Mouse (Mus musculus) midbrain, embryonic 11.5 days (tissue): ENCODE data around the gene Herc1. TPM values are rescaled to one million over a fixed set of nuclear protein-coding genes. Genes with fewer than 3 reads are reported as not detected.

Source experiments
- ATAC-seq: fragments of 200-750 bp; cut with Nextera tagmentation; 2 replicates; pipeline ENCODE4 v1.8.0; 2017; ENCODE audit warnings: moderate TSS enrichment, moderate library complexity; ENCODE audit not compliant: low FRiP score
- DNase-seq: peaks from one replicate; pipeline ENCODE4 v3.0.0; 2015; ENCODE audit warnings: low spot score; ENCODE audit errors: missing footprints
- H3K27ac ChIP-seq: fragments of 300-500 bp; sonication (generic); 2 replicates; pipeline ENCODE4 v1.5.1; 2014; ENCODE audit warnings: low read depth, low read length
- H3K27me3 ChIP-seq: fragments of 300-500 bp; sonication (generic); 2 replicates; pipeline ENCODE4 v1.6.1; 2014; ENCODE audit warnings: mild to moderate bottlenecking, low read length, moderate library complexity, mixed read lengths; ENCODE audit not compliant: control insufficient read depth, insufficient read depth
- H3K36me3 ChIP-seq: fragments of 300-500 bp; sonication (generic); 2 replicates; pipeline ENCODE4 v1.6.1; 2014; ENCODE audit warnings: mild to moderate bottlenecking, low read length, moderate library complexity, mixed read lengths; ENCODE audit not compliant: control insufficient read depth, insufficient read depth
- H3K4me1 ChIP-seq: fragments of 300-500 bp; sonication (generic); 2 replicates; pipeline ENCODE4 v1.6.1; 2014; ENCODE audit warnings: low read length; ENCODE audit not compliant: control insufficient read depth, insufficient read depth
- H3K4me2 ChIP-seq: fragments of 300-500 bp; sonication (generic); 2 replicates; pipeline ENCODE4 v1.6.1; 2014; ENCODE audit warnings: mild to moderate bottlenecking, moderate library complexity
- H3K4me3 ChIP-seq: fragments of 300-500 bp; sonication (generic); 2 replicates; pipeline ENCODE4 v1.5.1; 2014; ENCODE audit warnings: low read depth, low read length
- H3K9ac ChIP-seq: fragments of 300-500 bp; sonication (generic); 2 replicates; pipeline ENCODE4 v1.6.1; 2014; ENCODE audit warnings: low read length
- H3K9me3 ChIP-seq: fragments of 300-500 bp; sonication (generic); 2 replicates; pipeline ENCODE4 v1.6.1; 2016; ENCODE audit warnings: low read length; ENCODE audit not compliant: control insufficient read depth
- WGBS: fragments of 180-500 bp; shearing (Covaris S2); extraction: QIAGEN DNeasy Blood & Tissue Kit; methylation state at CpG from one replicate; pipeline ENCODE4 v1.1.7; 2014; 5-methylcytosine and 5-hydroxymethylcytosine counted together
- polyA plus RNA-seq: library from polyadenylated mRNA; unstranded; fragments of >200 nt; fragmentation: Nextera tagmentation; extraction: Ambion mirVana; gene quantifications from 2 replicates; pipeline ENCODE4 v1.2.1, GENCODE M21; 2014

The Herc1 gene
- polyA plus RNA-seq, 1 experiment from 2014 or later = 34.8 TPM

GRCm38 (mm10) chr9:66322010-66322931 lies 28.0 kb upstream of the Herc1 start:
- Histone ChIP-seq H3K36me3 (no peaks in the 10 kb centered on the region), H3K4me1 (no peaks in the 10 kb centered on the region), H3K27me3 (no peaks in the 10 kb centered on the region), H3K4me2 (no peak overlapping the region), H3K27ac (no peak overlapping the region), H3K9me3 (no peaks in the 10 kb centered on the region), H3K9ac (no peak overlapping the region), H3K4me3 (no peak overlapping the region)
- WGBS = 87% methylated on average over 7 of the region's 7 CpGs
- DNase-seq = no peak
- no peak for ATAC-seq

GRCm38 (mm10) chr9:66326879-66327278 lies 23.4 kb upstream of the Herc1 start:
- Histone ChIP-seq H3K27me3 (no peaks in the 10 kb centered on the region), H3K4me3 (no peak overlapping the region), H3K9ac (no peak overlapping the region), H3K27ac (no peak overlapping the region), H3K4me1 (no peaks in the 10 kb centered on the region), H3K9me3 (no peaks in the 10 kb centered on the region), H3K4me2 (no peak overlapping the region), H3K36me3 (no peaks in the 10 kb centered on the region)
- ATAC-seq = no peak
- no peak for DNase-seq
- whole genome bisulfite sequencing = 80% methylated on average over 2 of the region's 2 CpGs

- ATAC-seq (no peak), DNase-seq (no peak)
- WGBS = 57% methylated on average over 6 of the region's 6 CpGs
Observed at GRCm38 (mm10) chr9:66329474-66329873, 20.8 kb upstream of the Herc1 start.

GRCm38 (mm10) chr9:66330437-66330836 lies 19.8 kb upstream of the Herc1 start:
- 83% methylated on average over 3 of the region's 3 CpGs for WGBS
- no peak overlapping the region for H3K9ac ChIP-seq
- no peak for DNase-seq
- H3K36me3 ChIP-seq = no peaks in the 10 kb centered on the region
- H3K9me3 ChIP-seq = no peaks in the 10 kb centered on the region
- H3K27ac ChIP-seq = no peak overlapping the region
- no peaks in the 10 kb centered on the region for H3K4me1 ChIP-seq
- H3K27me3 ChIP-seq = no peaks in the 10 kb centered on the region
- no peak overlapping the region for H3K4me3 ChIP-seq
- H3K4me2 ChIP-seq = no peak overlapping the region
- ATAC-seq = no peak

More at GRCm38 (mm10) chr9:66329474-66329873, 20.8 kb upstream of the Herc1 start:
- H3K4me3 ChIP-seq = no peak overlapping the region
- H3K4me2 ChIP-seq = no peak overlapping the region
- H3K27me3 ChIP-seq = no peaks in the 10 kb centered on the region
- no peak overlapping the region for H3K9ac ChIP-seq
- H3K27ac ChIP-seq = no peak overlapping the region
- H3K4me1 ChIP-seq = no peaks in the 10 kb centered on the region
- no peaks in the 10 kb centered on the region for H3K36me3 ChIP-seq
- H3K9me3 ChIP-seq = no peaks in the 10 kb centered on the region

- Histone ChIP-seq H3K4me2 (no peak overlapping the region), H3K27ac (no peak overlapping the region), H3K9ac (no peak overlapping the region), H3K27me3 (no peaks in the 10 kb centered on the region), H3K4me3 (no peak overlapping the region), H3K4me1 (no peaks in the 10 kb centered on the region), H3K36me3 (no peaks in the 10 kb centered on the region), H3K9me3 (no peaks in the 10 kb centered on the region)
- DNase-seq (no peak), ATAC-seq (no peak)
- WGBS = 88% methylated on average over 2 of the region's 2 CpGs
Observed at GRCm38 (mm10) chr9:66331548-66331947, 18.7 kb upstream of the Herc1 start.

GRCm38 (mm10) chr9:66332393-66332792 lies 17.9 kb upstream of the Herc1 start:
- Histone ChIP-seq H3K4me3 (no peak overlapping the region), H3K27me3 (no peaks in the 10 kb centered on the region), H3K9ac (no peak overlapping the region), H3K36me3 (no peaks in the 10 kb centered on the region), H3K27ac (no peak overlapping the region), H3K4me2 (no peak overlapping the region), H3K4me1 (no peaks in the 10 kb centered on the region), H3K9me3 (no peaks in the 10 kb centered on the region)
- ATAC-seq (no peak), DNase-seq (no peak)
- 74% methylated on average over 2 of the region's 2 CpGs for WGBS

GRCm38 (mm10) chr9:66337280-66337679 lies 13.0 kb upstream of the Herc1 start:
- H3K4me1 ChIP-seq = no peaks in the 10 kb centered on the region
- ATAC-seq (no peak), DNase-seq (no peak)
- no peaks in the 10 kb centered on the region for H3K27me3 ChIP-seq
- no peak overlapping the region for H3K4me2 ChIP-seq
- H3K9me3 ChIP-seq = no peaks in the 10 kb centered on the region
- H3K36me3 ChIP-seq = no peaks in the 10 kb centered on the region
- H3K4me3 ChIP-seq = no peak overlapping the region
- H3K9ac ChIP-seq = no peak overlapping the region
- no peak overlapping the region for H3K27ac ChIP-seq

GRCm38 (mm10) chr9:66338005-66338782 lies 12.1 kb upstream of the Herc1 start:
- no peak overlapping the region for H3K4me3 ChIP-seq
- H3K4me1 ChIP-seq = no peaks in the 10 kb centered on the region
- no peak overlapping the region for H3K27ac ChIP-seq
- no peak for ATAC-seq
- H3K9ac ChIP-seq = no peak overlapping the region
- no peaks in the 10 kb centered on the region for H3K27me3 ChIP-seq
- H3K9me3 ChIP-seq = no peaks in the 10 kb centered on the region
- WGBS = 76% methylated on average over 3 of the region's 3 CpGs
- no peaks in the 10 kb centered on the region for H3K36me3 ChIP-seq
- H3K4me2 ChIP-seq = no peak overlapping the region
- DNase-seq = no peak

- H3K9ac ChIP-seq = no peak overlapping the region
- no peaks in the 10 kb centered on the region for H3K4me1 ChIP-seq
- no peaks in the 10 kb centered on the region for H3K27me3 ChIP-seq
- DNase-seq (no peak), ATAC-seq (no peak)
- no peak overlapping the region for H3K4me3 ChIP-seq
- no peaks in the 10 kb centered on the region for H3K36me3 ChIP-seq
- no peaks in the 10 kb centered on the region for H3K9me3 ChIP-seq
- WGBS = 75% methylated on average over 1 of the region's 1 CpGs
- no peak overlapping the region for H3K4me2 ChIP-seq
- H3K27ac ChIP-seq = no peak overlapping the region
Observed at GRCm38 (mm10) chr9:66339714-66340113, 10.5 kb upstream of the Herc1 start.
